Mouse (Mus musculus): ENCODE data around the gene Dnah17. TPM values are rescaled to one million over a fixed set of nuclear protein-coding genes. Genes with fewer than 3 reads are reported as not detected.

Dnah17 gene
- polyA plus RNA-seq, 1 experiment from 2014 or later, result 0.10 TPM

- TF ChIP-seq EP300 (IDR thresholded peaks at IDR 0.05) (no peak), CTCF (IDR thresholded peaks at IDR 0.05) (no peak)
- Histone ChIP-seq H3K36me3 (ENCODE audit: insufficient read depth, low read length) (no peaks in the 10 kb centered on the region), H3K4me1 (ENCODE audit: insufficient read depth, low read depth, low read length) (peaks cover 19% of the 10 kb centered on the region; the same call in 1 of the 2 replicates), H3K9ac (replicated peaks; ENCODE audit: low read depth) (no peak overlapping the region), H3K4me2 (replicated peaks; ENCODE audit: low read depth, low read length) (no peak overlapping the region), H3K4me3 (ENCODE audit: low read depth, low read length) (no peak overlapping the region), H3K27ac (ENCODE audit: low read length) (no peak overlapping the region), H3K9me3 (ENCODE audit: low read length) (no peaks in the 10 kb centered on the region), H3K27me3 (replicated peaks; ENCODE audit: insufficient read depth, low read length) (no peaks in the 10 kb centered on the region)
- 36% methylated on average over 7 of the region's 7 CpGs for WGBS
- ATAC-seq (no peak), DNase-seq (ENCODE audit: low spot score) (no peak)
These were observed 151.0 kb downstream of the Dnah17 start for GRCm38 (mm10) chr11:117979388-117979787.

GRCm38 (mm10) chr11:117977694-117978360 lies 152.6 kb downstream of the Dnah17 start:
- Histone ChIP-seq H3K9me3 (ENCODE audit: low read length) (no peaks in the 10 kb centered on the region), H3K4me2 (replicated peaks; ENCODE audit: low read depth, low read length) (no peak overlapping the region), H3K27me3 (replicated peaks; ENCODE audit: insufficient read depth, low read length) (no peaks in the 10 kb centered on the region), H3K27ac (ENCODE audit: low read length) (no peak overlapping the region), H3K4me3 (ENCODE audit: low read depth, low read length) (no peak overlapping the region), H3K4me1 (ENCODE audit: insufficient read depth, low read depth, low read length) (peaks cover 24% of the 10 kb centered on the region; the same call in 1 of the 2 replicates), H3K9ac (replicated peaks; ENCODE audit: low read depth) (no peak overlapping the region), H3K36me3 (ENCODE audit: insufficient read depth, low read length) (no peaks in the 10 kb centered on the region)
- no peak for ATAC-seq
- TF ChIP-seq EP300 (IDR thresholded peaks at IDR 0.05) (no peak), CTCF (IDR thresholded peaks at IDR 0.05) (no peak)
- DNase-seq (ENCODE audit: low spot score), result no peak
- WGBS, result 56% methylated on average over 4 of the region's 5 CpGs

GRCm38 (mm10) chr11:117976081-117976582 lies 154.3 kb downstream of the Dnah17 start:
- TF ChIP-seq EP300 (IDR thresholded peaks at IDR 0.05) (no peak), CTCF (IDR thresholded peaks at IDR 0.05) (no peak)
- H3K4me1 ChIP-seq (ENCODE audit: insufficient read depth, low read depth, low read length), result peaks cover 24% of the 10 kb centered on the region; the same call in 1 of the 2 replicates
- no peaks in the 10 kb centered on the region for H3K36me3 ChIP-seq (ENCODE audit: insufficient read depth, low read length)
- no peak overlapping the region for H3K4me2 ChIP-seq (replicated peaks; ENCODE audit: low read depth, low read length)
- ATAC-seq (peak; percentile 87), DNase-seq (ENCODE audit: low spot score) (peak; percentile 89)
- H3K9ac ChIP-seq (replicated peaks; ENCODE audit: low read depth), result no peak overlapping the region
- H3K9me3 ChIP-seq (ENCODE audit: low read length), result no peaks in the 10 kb centered on the region
- WGBS, result 25% methylated on average over 8 of the region's 8 CpGs
- no peaks in the 10 kb centered on the region for H3K27me3 ChIP-seq (replicated peaks; ENCODE audit: insufficient read depth, low read length)
- H3K27ac ChIP-seq (ENCODE audit: low read length), result peak overlapping the region; percentile 85
- H3K4me3 ChIP-seq (ENCODE audit: low read depth, low read length), result no peak overlapping the region

- Histone ChIP-seq H3K27ac (ENCODE audit: low read length) (peak overlapping the region; percentile 85), H3K4me2 (replicated peaks; ENCODE audit: low read depth, low read length) (no peak overlapping the region), H3K9me3 (ENCODE audit: low read length) (no peaks in the 10 kb centered on the region), H3K4me3 (ENCODE audit: low read depth, low read length) (no peak overlapping the region), H3K9ac (replicated peaks; ENCODE audit: low read depth) (no peak overlapping the region), H3K4me1 (ENCODE audit: insufficient read depth, low read depth, low read length) (peaks cover 24% of the 10 kb centered on the region; the same call in 1 of the 2 replicates), H3K27me3 (replicated peaks; ENCODE audit: insufficient read depth, low read length) (no peaks in the 10 kb centered on the region), H3K36me3 (ENCODE audit: insufficient read depth, low read length) (no peaks in the 10 kb centered on the region)
- TF ChIP-seq CTCF (IDR thresholded peaks at IDR 0.05) (no peak), EP300 (IDR thresholded peaks at IDR 0.05) (0 out of 2 replicates have a peak, but pooled peaks have one; percentile 60)
- 11% methylated on average over 18 of the region's 18 CpGs for WGBS
- DNase-seq (ENCODE audit: low spot score) (no peak), ATAC-seq (peak; percentile 32; the same call in 1 of the 2 replicates)
These were observed 155.0 kb downstream of the Dnah17 start for GRCm38 (mm10) chr11:117975211-117975967.

GRCm38 (mm10) chr11:117974327-117975125 lies 155.9 kb downstream of the Dnah17 start:
- H3K27ac ChIP-seq (ENCODE audit: low read length), result peak overlapping the region; percentile 51; the same call in 1 of the 2 replicates
- no peak for DNase-seq (ENCODE audit: low spot score)
- no peak overlapping the region for H3K9ac ChIP-seq (replicated peaks; ENCODE audit: low read depth)
- peaks cover 28% of the 10 kb centered on the region; the same call in 1 of the 2 replicates for H3K4me1 ChIP-seq (ENCODE audit: insufficient read depth, low read depth, low read length)
- H3K27me3 ChIP-seq (replicated peaks; ENCODE audit: insufficient read depth, low read length), result no peaks in the 10 kb centered on the region
- no peaks in the 10 kb centered on the region for H3K36me3 ChIP-seq (ENCODE audit: insufficient read depth, low read length)
- no peak overlapping the region for H3K4me2 ChIP-seq (replicated peaks; ENCODE audit: low read depth, low read length)
- 51% methylated on average over 14 of the region's 14 CpGs for WGBS
- no peaks in the 10 kb centered on the region for H3K9me3 ChIP-seq (ENCODE audit: low read length)
- no peak for ATAC-seq
- TF ChIP-seq CTCF (IDR thresholded peaks at IDR 0.05) (no peak), EP300 (IDR thresholded peaks at IDR 0.05) (no peak)
- no peak overlapping the region for H3K4me3 ChIP-seq (ENCODE audit: low read depth, low read length)
